Mouse (Mus musculus) T-helper 2 cell (primary cell): ENCODE data around the gene Olfr653.

Experiments used
- in situ Hi-C: fragments of 300-600 bp; cut with MboI, MseI; formaldehyde crosslinking; loops from one replicate; pipeline ENCODE4 v1.15.1; 2025; ENCODE audit warnings: high pct_unique_total_duplicates

The Olfr653 gene

GRCm38 (mm10) chr7:104577014-104577413 lies at the start of gene Olfr653:
Olfr653 (plus strand) TSS chr7:104577314.
- in situ Hi-C loops = loop anchor here (25.0 kb wide), 1 partner anchor 365 kb away; the partner anchor contains the start of gene Trim6

GRCm38 (mm10) chr7:104549833-104550232 lies 27.3 kb upstream of the Olfr653 start, which contains the start of gene Olfr651:
Olfr651 (plus strand) TSS chr7:104550133.
- in situ Hi-C loops = no loop called here

DNA sequence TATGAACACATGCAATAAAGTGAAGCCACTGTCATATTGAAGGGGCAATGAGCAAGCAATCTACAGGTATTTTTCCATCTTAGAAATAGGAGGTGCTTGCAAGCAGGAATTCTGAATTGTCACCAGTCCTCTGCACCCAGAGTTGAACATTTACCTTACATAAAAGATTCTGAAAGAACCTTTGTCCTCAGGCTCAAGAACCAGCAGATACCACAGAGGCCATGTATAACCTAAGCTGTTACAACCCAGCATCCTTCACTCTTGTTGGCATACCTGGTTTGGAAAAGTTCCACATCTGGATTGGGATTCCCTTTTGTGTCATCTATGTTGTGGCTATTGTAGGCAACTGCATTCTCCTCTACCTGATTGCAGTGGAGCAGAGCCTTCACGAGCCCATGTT lies 24.4 kb upstream of the Olfr653 start:
- in situ Hi-C loops = no loop called here

DNA sequence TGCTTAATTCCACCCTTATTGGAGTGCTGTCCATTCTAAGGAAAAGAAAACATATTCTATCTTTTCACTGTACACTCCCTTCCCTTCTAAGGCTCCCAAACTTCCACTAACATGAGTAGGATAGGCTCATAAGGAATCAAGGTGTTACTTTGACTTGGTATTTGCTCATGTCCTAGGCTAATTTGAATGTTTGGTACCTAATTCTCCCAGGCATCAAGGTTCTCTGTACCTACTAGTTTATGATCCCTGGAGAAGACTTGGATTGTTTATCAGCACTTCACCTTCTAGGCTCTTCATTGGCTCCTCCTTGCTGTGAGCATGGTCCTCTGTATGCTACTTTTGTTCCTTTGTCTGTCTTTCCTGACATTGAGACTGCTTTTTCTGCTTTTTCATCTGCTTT lies 16.5 kb upstream of the Olfr653 start, which contains the start of gene Olfr652:
Olfr652 (plus strand) TSS at position 301 of the 400 bp plus-strand sequence.
- in situ Hi-C loops = no loop called here

DNA sequence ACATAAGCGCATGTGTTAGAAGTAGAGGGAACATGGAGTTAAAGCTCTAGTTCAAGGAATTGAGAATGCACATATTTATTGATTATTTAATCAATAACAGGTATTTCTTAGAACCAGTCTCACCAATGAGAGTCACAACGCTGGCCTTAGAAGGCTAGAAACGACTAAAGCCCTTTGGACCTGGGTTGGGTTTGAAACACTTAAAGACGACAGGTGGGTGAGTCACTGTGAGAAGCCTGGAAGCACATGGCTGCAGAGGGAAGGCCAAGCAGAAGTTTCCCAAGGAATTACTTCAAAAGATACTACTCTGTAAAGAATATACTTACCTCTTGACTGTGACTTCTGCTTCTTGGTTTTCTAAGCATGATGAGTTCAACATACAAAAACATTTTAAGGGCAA lies 3.7 kb downstream of the Olfr653 start:
- in situ Hi-C loops = loop anchor here (25.0 kb wide), 1 partner anchor 369 kb away; the partner anchor contains the start of gene Trim6

DNA sequence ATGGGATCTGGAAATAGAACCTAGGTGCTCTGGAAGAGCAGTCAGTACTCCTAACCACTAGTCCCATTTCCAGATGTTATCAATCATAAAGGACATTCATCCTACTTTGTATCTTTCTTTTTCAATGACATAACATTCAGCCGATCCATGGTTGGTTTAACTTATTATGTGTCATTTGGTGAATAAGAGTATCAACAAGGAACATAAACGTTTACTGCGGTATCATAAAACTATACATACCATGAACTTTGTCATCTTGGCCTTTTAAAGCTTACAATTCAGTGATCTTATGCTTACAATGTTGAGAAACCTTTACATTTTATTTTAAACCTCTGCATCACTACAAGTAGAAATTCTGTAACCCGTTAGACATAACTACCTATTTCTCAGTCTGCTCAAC lies 4.3 kb downstream of the Olfr653 start:
- in situ Hi-C loops = loop anchor here (25.0 kb wide), 1 partner anchor 369 kb away; the partner anchor contains the start of gene Trim6

DNA sequence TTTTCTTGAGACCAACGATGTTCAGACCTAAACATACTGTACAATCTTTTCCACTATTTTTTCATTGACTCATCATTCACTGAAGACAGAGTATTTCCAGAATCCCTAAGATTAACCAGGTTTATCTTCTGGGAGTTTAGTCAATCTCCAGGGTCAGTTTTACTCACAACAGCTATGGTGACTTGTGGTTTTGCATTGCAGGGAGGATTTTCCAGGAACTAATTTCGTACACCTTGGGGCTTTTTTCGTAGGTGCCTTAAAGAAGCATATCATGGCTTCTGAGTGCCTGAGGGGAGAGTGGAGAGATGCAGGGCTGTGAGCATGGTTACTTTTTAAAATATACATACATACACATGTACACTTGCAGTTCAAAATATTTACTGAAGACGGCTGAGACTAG lies 9.6 kb downstream of the Olfr653 start, which contains the start of gene Olfr654:
Olfr654 (plus strand) TSS at position 301 of the 400 bp plus-strand sequence.
- in situ Hi-C loops = loop anchor here (25.0 kb wide), 1 partner anchor 374 kb away; the partner anchor contains the start of gene Trim6

DNA sequence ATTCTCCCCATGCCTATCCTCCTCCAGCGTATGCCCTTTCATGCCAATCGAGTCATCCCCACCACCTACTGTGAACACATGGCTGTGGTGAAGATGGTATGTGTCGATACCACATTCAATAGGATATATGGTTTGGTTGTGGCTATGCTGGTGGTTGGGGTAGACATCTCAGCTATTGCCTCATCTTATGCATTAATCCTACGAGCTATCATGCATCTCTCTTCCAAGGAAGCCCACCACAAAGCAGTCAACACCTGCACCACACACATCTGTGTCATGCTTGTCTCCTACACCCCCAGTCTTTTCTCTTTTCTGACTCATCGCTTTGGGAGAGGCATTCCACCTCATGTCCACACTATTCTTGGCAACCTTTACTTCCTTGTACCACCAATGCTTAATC lies 11.2 kb downstream of the Olfr653 start:
- in situ Hi-C loops = loop anchor here (25.0 kb wide), 1 partner anchor 376 kb away; the partner anchor contains the start of gene Trim6

DNA sequence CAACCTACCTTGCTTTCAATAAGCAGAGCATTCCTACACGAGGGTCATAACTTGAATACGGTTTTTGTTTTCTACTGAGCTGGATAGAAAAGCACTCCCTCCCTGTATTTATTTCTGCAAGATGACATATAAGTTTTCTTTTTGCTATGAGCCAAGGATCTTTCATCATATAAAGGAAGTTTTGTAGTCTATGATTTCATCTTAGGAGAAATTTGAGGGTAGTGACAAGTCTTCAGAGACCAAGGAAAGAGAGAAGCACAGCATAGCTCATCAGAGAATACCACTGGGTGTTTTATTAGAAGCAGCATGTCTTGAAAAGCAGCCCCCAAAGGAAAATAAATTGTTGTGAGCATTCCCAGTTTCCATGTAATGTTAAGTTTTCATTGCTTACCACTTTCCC lies 24.6 kb downstream of the Olfr653 start, which contains the start of gene Olfr655:
Olfr655 (minus strand) TSS at position 101 of the 400 bp plus-strand sequence.
- in situ Hi-C loops = loop anchor here (5.0 to 10.0 kb wide), 2 partner anchors 149 to 227 kb away; no protein-coding TSS in a partner anchor

- in situ Hi-C loops = loop anchor here (5.0 to 10.0 kb wide), 2 partner anchors 151 to 228 kb away; no protein-coding TSS in a partner anchor
Observed at GRCm38 (mm10) chr7:104603173-104603572, 26.1 kb downstream of the Olfr653 start.

DNA sequence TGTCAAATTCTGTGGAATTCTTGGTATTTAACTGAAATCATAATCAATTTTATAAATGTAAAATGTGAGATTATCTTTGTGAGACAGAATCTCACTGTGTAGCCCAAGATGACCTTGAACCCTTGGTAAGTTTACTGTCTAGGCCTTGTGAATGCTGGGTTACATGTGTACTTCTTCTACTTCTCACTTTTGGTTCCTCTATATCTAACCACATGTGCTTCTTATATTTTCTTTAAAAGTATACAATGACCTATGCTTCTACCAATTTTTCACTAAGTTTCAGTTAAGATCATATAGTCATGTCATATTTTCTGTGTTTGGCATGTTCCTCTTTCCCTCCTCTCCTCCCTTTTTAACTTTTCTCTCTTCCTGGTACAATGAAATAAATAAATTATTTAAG lies 27.6 kb downstream of the Olfr653 start:
- in situ Hi-C loops = loop anchor here (5.0 to 10.0 kb wide), 2 partner anchors 152 to 230 kb away; no protein-coding TSS in a partner anchor

- in situ Hi-C loops = no loop called here
Observed at GRCm38 (mm10) chr7:104613655-104614054, 36.5 kb downstream of the Olfr653 start, which contains the start of gene Olfr656. Olfr656 (plus strand) TSS chr7:104613955.

DNA sequence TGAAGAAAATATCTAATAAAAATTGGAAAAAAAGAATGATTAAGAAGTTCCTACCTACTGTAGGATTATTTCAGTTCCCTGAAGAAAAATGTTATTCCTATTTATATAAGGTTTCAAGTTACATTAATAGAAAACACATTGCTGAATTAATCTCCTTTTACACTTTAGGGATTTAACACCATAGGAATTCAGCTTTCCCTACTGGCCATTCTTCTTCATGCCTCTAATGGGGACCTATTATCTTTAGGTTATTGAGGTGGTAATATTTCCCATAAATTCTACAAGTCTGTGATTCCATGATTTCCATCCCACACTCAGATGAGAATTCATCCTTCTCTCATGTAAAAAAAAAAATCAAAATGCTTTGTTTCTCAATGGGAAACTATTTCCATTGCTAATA lies 47.4 kb downstream of the Olfr653 start, which contains the start of gene Olfr657:
Olfr657 (plus strand) TSS at position 301 of the 400 bp plus-strand sequence.
- in situ Hi-C loops = no loop called here
